Mouse (Mus musculus) CH12.LX (cell line): ENCODE measurements at regions not wholly inside any gene's neighbourhood (a gene's known extent, or its start where the extent isn't known, plus 50 kb on each side); places are given as distances from the start of the nearest gene placed in this dataset.

Source experiments
- DNase-seq: peaks from one replicate; pipeline ENCODE4 v3.0.0-alpha.2; 2013; ENCODE audit errors: extremely low read depth
- H3K27ac ChIP-seq: 2 replicates; pipeline ENCODE4 v1.5.1; 2012; ENCODE audit warnings: low read depth, mild to moderate bottlenecking, control low read depth, moderate library complexity; ENCODE audit not compliant: insufficient read depth
- H3K27me3 ChIP-seq: replicated peaks from 2 replicates; pipeline ENCODE3; 2012; ENCODE audit warnings: inconsistent platforms
- H3K36me3 ChIP-seq, 2 experiments: replicated peaks in 1 of 2; 2 replicates each; pipeline versions ENCODE3 to v1.6.1; 2012; ENCODE audit warnings: inconsistent platforms in 1 of 2, low read length in 1 of 2, mild to moderate bottlenecking in 1 of 2, mixed read lengths in 1 of 2, moderate library complexity in 1 of 2; ENCODE audit not compliant: control insufficient read depth in 1 of 2, insufficient read depth in 1 of 2
- H3K4me1 ChIP-seq, 2 experiments: 2 replicates each; pipeline ENCODE4 v1.6.1; 2012; ENCODE audit warnings: inconsistent platforms in 1 of 2, moderate library complexity in 1 of 2; ENCODE audit not compliant: insufficient read depth in 2 of 2, control insufficient read depth in 1 of 2
- H3K4me2 ChIP-seq: 2 replicates; pipeline ENCODE4 v1.6.1; 2012; ENCODE audit warnings: low read depth, mild to moderate bottlenecking, control low read depth; ENCODE audit not compliant: poor library complexity, insufficient read depth, severe bottlenecking
- H3K4me3 ChIP-seq, 3 experiments: fragments of 150-350 bp in 1 of 3; sonication (generic) in 1 of 3; replicated peaks in 1 of 3; 2 replicates each; pipeline versions ENCODE3 to v1.5.1; 2011 to 2012; ENCODE audit warnings: low read depth in 2 of 3, low read length in 2 of 3, mild to moderate bottlenecking in 2 of 3, moderate library complexity in 2 of 3, control low read depth in 1 of 3, improper control_type of control experiment in 1 of 3, inconsistent platforms in 1 of 3, mixed read lengths in 1 of 3; ENCODE audit not compliant: poor library complexity in 1 of 3
- H3K79me2 ChIP-seq: replicated peaks from 2 replicates; pipeline ENCODE4 v1.6.1; 2012; ENCODE audit warnings: mild to moderate bottlenecking, moderate library complexity; ENCODE audit not compliant: control insufficient read depth, poor library complexity, insufficient read depth, severe bottlenecking; ENCODE audit errors: extremely low read depth
- H3K9ac ChIP-seq: 2 replicates; pipeline ENCODE4 v1.6.1; 2012; ENCODE audit warnings: low read depth, mild to moderate bottlenecking, control low read depth, moderate library complexity; ENCODE audit not compliant: insufficient read depth
- H3K9me3 ChIP-seq: replicated peaks from 2 replicates; pipeline ENCODE3; 2012; ENCODE audit warnings: low read length, inconsistent platforms, mixed read lengths
- CHD1 ChIP-seq: IDR thresholded peaks from 2 replicates; pipeline ENCODE4 v1.6.1; 2012; ENCODE audit warnings: low read depth, low read length, improper control_type of control experiment, inconsistent platforms
- ELF1 ChIP-seq: IDR thresholded peaks from 2 replicates; pipeline ENCODE4 v1.6.1; 2014; ENCODE audit warnings: low read depth, mild to moderate bottlenecking, inconsistent platforms, low read length, improper control_type of control experiment
- EP300 ChIP-seq: IDR thresholded peaks from 2 replicates; pipeline ENCODE4 v1.6.1; 2011; ENCODE audit warnings: low read length, improper control_type of control experiment
- IRF4 ChIP-seq: IDR thresholded peaks from 2 replicates; pipeline ENCODE4 v1.6.1; 2014; ENCODE audit warnings: low read depth, mild to moderate bottlenecking, inconsistent platforms, low read length, improper control_type of control experiment
- JUN ChIP-seq: IDR thresholded peaks from 2 replicates; pipeline ENCODE4 v1.6.1; 2011; ENCODE audit warnings: low read depth, mild to moderate bottlenecking, low read length, improper control_type of control experiment, moderate library complexity; ENCODE audit not compliant: insufficient read depth
- JUND ChIP-seq: conservative IDR thresholded peaks from 2 replicates; pipeline ENCODE4 v1.6.1; 2011; ENCODE audit warnings: low read depth, low read length, improper control_type of control experiment
- MEF2A ChIP-seq: IDR thresholded peaks from 2 replicates; pipeline ENCODE4 v1.6.1; 2014; ENCODE audit warnings: low read depth, mild to moderate bottlenecking, inconsistent platforms, low read length, improper control_type of control experiment, borderline replicate concordance
- NELFE ChIP-seq: IDR thresholded peaks from 2 replicates; pipeline ENCODE4 v1.6.1; 2011; ENCODE audit warnings: low read depth, low read length, improper control_type of control experiment
- POLR2AphosphoS2 ChIP-seq: IDR thresholded peaks from 2 replicates; pipeline ENCODE4 v1.6.1; 2011; ENCODE audit warnings: low read depth, low read length, improper control_type of control experiment
- RAD21 ChIP-seq: IDR thresholded peaks from 2 replicates; pipeline ENCODE4 v1.6.1; 2011; ENCODE audit warnings: low read depth, mild to moderate bottlenecking, low read length, improper control_type of control experiment, moderate library complexity
- RCOR1 ChIP-seq: conservative IDR thresholded peaks from 2 replicates; pipeline ENCODE4 v1.6.1; 2012; ENCODE audit warnings: low read depth, mild to moderate bottlenecking, inconsistent platforms, low read length, improper control_type of control experiment
- SIN3A ChIP-seq: IDR thresholded peaks from 2 replicates; pipeline ENCODE4 v1.6.1; 2012; ENCODE audit warnings: low read length, improper control_type of control experiment, inconsistent platforms
- SMC3 ChIP-seq: IDR thresholded peaks from 2 replicates; pipeline ENCODE4 v1.6.1; 2011; ENCODE audit warnings: low read depth, low read length, improper control_type of control experiment
- UBTF ChIP-seq: IDR thresholded peaks from 2 replicates; pipeline ENCODE4 v1.6.1; 2012; ENCODE audit warnings: low read depth, mild to moderate bottlenecking, inconsistent platforms, low read length, improper control_type of control experiment, moderate library complexity
- ZNF384 ChIP-seq: IDR thresholded peaks from 2 replicates; pipeline ENCODE4 v1.6.1; 2012; ENCODE audit warnings: low read depth, low read length, improper control_type of control experiment, inconsistent platforms
- dilution Hi-C: fragments of 300-500 bp; cut with MboI; formaldehyde crosslinking; loops from 2 replicates; pipeline ENCODE4 v1.14.3; 2020; ENCODE audit warnings: low sequenced_read_pairs; ENCODE audit not compliant: extremely low pct_unique_long_range_greater_than_20kb, extremely low pct_ligation_motif_present
- in situ Hi-C: fragments of 300-500 bp; cut with MboI; formaldehyde crosslinking; loops from 3 replicates; pipeline ENCODE4 v1.14.3; 2019; ENCODE audit warnings: low sequenced_read_pairs, low pct_ligation_motif_present, low pct_unique_long_range_greater_than_20kb, mixed read lengths

DNA sequence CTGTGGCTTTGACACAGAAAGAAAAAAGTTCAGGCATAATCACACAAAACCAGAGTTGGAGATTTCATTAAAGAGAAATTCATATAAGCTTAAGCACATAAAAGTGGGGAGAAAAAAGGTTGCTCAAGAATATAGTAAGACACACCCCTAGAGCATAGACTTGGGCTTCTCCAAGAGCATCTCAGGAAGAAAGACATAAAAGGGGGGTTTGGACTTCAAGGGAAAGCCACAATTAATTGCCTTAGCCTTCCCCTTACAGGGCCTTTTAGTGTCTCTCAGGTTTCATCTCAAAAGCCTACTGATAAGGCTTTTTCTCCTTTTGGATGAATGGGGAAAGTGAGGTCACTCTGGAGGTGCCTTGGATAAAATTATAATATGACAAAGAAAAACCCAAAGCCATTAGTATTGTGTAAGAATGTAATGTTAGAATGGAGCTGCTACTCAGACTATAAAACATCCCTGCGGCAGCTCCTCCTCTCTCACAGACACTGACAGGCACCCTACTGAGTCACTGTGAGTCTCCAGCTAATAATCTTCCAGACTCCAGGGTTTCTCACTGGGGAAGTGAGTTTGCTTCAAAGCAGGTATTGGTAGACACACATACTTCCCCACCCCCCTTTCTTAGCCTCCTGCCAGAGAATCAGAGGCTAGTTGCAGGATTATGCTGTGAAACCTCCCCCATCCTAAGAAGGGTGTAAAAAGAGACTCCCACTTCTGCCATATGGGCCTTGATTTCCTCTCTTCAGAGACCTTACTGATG, 88.8 kb upstream of the Tyrp1 start:
- dilution Hi-C loops, result no loop called here
- Histone ChIP-seq H3K4me3 (no peak overlapping the region), H3K36me3 (no peaks in the 10 kb centered on the region), H3K9me3 (peaks cover 26% of the 10 kb centered on the region), H3K27ac (no peak overlapping the region), H3K4me2 (no peak overlapping the region), H3K9ac (no peak overlapping the region), H3K27me3 (no peaks in the 10 kb centered on the region), H3K4me1 (no peaks in the 10 kb centered on the region), H3K79me2 (no peaks in the 10 kb centered on the region)
- no peak for TF ChIP-seq RCOR1
- TF ChIP-seq ZNF384, result no peak
- no peak for TF ChIP-seq ELF1
- no peak for TF ChIP-seq CHD1
- TF ChIP-seq SIN3A, result no peak
- TF ChIP-seq NELFE, result no peak
- TF ChIP-seq UBTF, result no peak
- TF ChIP-seq JUND, result no peak
- no peak for TF ChIP-seq EP300
- no peak for TF ChIP-seq SMC3
- no peak for TF ChIP-seq POLR2AphosphoS2
- no peak for TF ChIP-seq JUN
- in situ Hi-C loops, result no loop called here
- no peak for DNase-seq

DNA sequence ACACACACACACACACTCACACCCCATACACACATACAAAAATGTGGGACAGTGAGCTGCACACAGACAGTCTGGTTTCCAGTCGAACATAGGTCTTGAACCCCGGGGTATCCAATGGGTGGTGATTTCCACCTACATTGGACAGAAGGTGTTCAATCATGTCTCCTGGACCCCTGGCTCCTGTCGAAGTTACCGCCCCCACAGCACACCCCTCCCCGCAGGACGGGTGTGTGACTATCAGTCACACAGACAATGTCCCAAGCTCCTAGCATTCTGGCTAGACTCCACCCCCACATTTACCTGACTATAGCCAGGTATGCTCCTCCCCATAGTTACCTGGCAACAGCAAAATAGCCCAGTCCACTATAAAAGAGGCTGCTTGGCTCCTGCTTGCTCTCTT, 81.7 kb upstream of the Tyrp1 start:
- in situ Hi-C loops, result no loop called here
- Histone ChIP-seq H3K36me3 (no peaks in the 10 kb centered on the region), H3K79me2 (no peaks in the 10 kb centered on the region), H3K9ac (no peak overlapping the region), H3K4me1 (no peaks in the 10 kb centered on the region)
- dilution Hi-C loops, result no loop called here
- DNase-seq, result no peak
- TF ChIP-seq RAD21 (no peak), MEF2A (no peak), IRF4 (no peak)
- TF ChIP-seq, all 38 proteins: peak for 0
- no peak overlapping the region for H3K27ac ChIP-seq
- peaks cover 24% of the 10 kb centered on the region for H3K9me3 ChIP-seq
- H3K27me3 ChIP-seq, result no peaks in the 10 kb centered on the region
- H3K4me2 ChIP-seq, result no peak overlapping the region
- no peak overlapping the region for H3K4me3 ChIP-seq
